ENCODE assay signal across 10 mouse cellular contexts in genomic region chr7:92765426-92765825, GRCm38 (mm10). TPM values are rescaled to one million over a fixed set of nuclear protein-coding genes. Genes with fewer than 3 reads are reported as not detected.
DNase-seq lines count a peak whose midpoint lies in the region; TF ChIP-seq lines count a peak whose summit lies in the region.
"Had no signal": no experiment of that assay in that cellular context is flagged by ENCODE, and none has a peak within 500 bp of the region (broad histone marks: within the 10 kb centered on the region; RNA-seq: fewer than 3 reads in every experiment).

No protein-coding gene starts in this region.

- TF ChIP-seq CTCF in layer of hippocampus, adult 2 months (conservative IDR thresholded peaks at IDR 0.05): no peak

- peak; percentile 4 for DNase-seq in embryo, embryonic 11 days
- no peak for DNase-seq in embryo, embryonic 10.5 days (ENCODE audit: low spot score)
- DNase-seq in layer of hippocampus, adult 2 months (ENCODE audit: low spot score in 2 of 2): no peak
- DNase-seq in layer of hippocampus, postnatal 10 days (ENCODE audit: low spot score in 2 of 2): no peak
- peak; percentile 80 for DNase-seq in Muller cell, postnatal 12 days (ENCODE audit: inconsistent ontology term)
- DNase-seq in gastrocnemius, postnatal 14 days: peak; percentile 40
- DNase-seq in c-Kit-positive CD71-positive TER-119-positive erythroid progenitor cells, embryonic 14.5 days (ENCODE audit: low spot score): no peak
- no peak for DNase-seq in left cerebral cortex, postnatal 36 days (ENCODE audit: low spot score in 2 of 2)

- intact Hi-C loops in gastrocnemius, postnatal 14 days (cut with DNase I; ENCODE audit: low total_unique reads): no loop called here
- intact Hi-C loops in left cerebral cortex, postnatal 36 days (cut with DNase I): no loop called here

- peak overlapping the region; percentile 72 for H3K27ac ChIP-seq in layer of hippocampus, adult 2 months
- H3K27ac ChIP-seq: embryonic facial prominence, embryonic 15.5 days; liver, embryonic 12.5 days had no signal

- no peak overlapping the region for H3K4me3 ChIP-seq in layer of hippocampus, adult 2 months
- H3K4me3 ChIP-seq: embryonic facial prominence, embryonic 15.5 days; liver, embryonic 12.5 days had no signal

RNA-seq across cellular contexts. Expression of gene Rab30, which starts 24.0 kb away (rescaled TPM):
- total RNA-seq in layer of hippocampus, adult 2 months (2021): 10 to 100 TPM; 41.2 to 47.2 TPM
- total RNA-seq in layer of hippocampus, postnatal 10 days (2021): 10 to 100 TPM; 43.7 to 44.0 TPM
- total RNA-seq in gastrocnemius, postnatal 14 days (2021): 1 to 10 TPM; 5.0 to 6.3 TPM
- 10 to 100 TPM; 40.7 to 43.0 TPM for total RNA-seq in left cerebral cortex, postnatal 36 days (2021)

Comparison
In these comparisons a context has a peak if more than half of its experiments do, and no peak if none do; other contexts are left out.
1. DNase-seq: peak in embryo, embryonic 11 days (single experiment), Muller cell, postnatal 12 days (single experiment) and gastrocnemius, postnatal 14 days (single experiment); none in embryo, embryonic 10.5 days (single experiment), layer of hippocampus, adult 2 months (0 of 2), layer of hippocampus, postnatal 10 days (0 of 2), c-Kit-positive CD71-positive TER-119-positive erythroid progenitor cells, embryonic 14.5 days (single experiment) and left cerebral cortex, postnatal 36 days (0 of 2).
2. RNA of gene Rab30, which starts 24.0 kb away (total RNA-seq): 41.2 to 47.2 TPM in layer of hippocampus, adult 2 months, 43.7 to 44.0 TPM in layer of hippocampus, postnatal 10 days and 40.7 to 43.0 TPM in left cerebral cortex, postnatal 36 days; 5.0 to 6.3 TPM in gastrocnemius, postnatal 14 days; every median in the first group is over 4 times any median in the second.